8 mouse cellular contexts compared by ENCODE assay signal in genomic region chr6:118561225-118561624, GRCm38 (mm10). TPM values are rescaled to one million over a fixed set of nuclear protein-coding genes. Genes with fewer than 3 reads are reported as not detected.
A peak's percentile ranks its signal among the peaks of the same experiment; 100 is the strongest.
DNase-seq lines count a peak whose midpoint lies in the region; ATAC-seq lines count a peak whose summit lies in the region.

No protein-coding gene starts in this region.

- H3K36me3 ChIP-seq in lung, embryonic 15.5 days, result peaks cover 23% of the 10 kb centered on the region
- H3K36me3 ChIP-seq in embryonic facial prominence, embryonic 15.5 days, result peaks cover 21% of the 10 kb centered on the region
- H3K36me3 ChIP-seq in limb, embryonic 10.5 days, result peaks cover 33% of the 10 kb centered on the region
- H3K36me3 ChIP-seq in neural tube, embryonic 15.5 days, result peaks cover 22% of the 10 kb centered on the region

- H3K4me3 ChIP-seq in lung, embryonic 15.5 days, result peak overlapping the region; percentile 84
- peak overlapping the region; percentile 76 for H3K4me3 ChIP-seq in embryonic facial prominence, embryonic 15.5 days (replicated peaks)
- H3K4me3 ChIP-seq in limb, embryonic 10.5 days, result peak overlapping the region; percentile 71
- H3K4me3 ChIP-seq in neural tube, embryonic 15.5 days (replicated peaks), result peak overlapping the region; percentile 70

- peak overlapping the region; percentile 92 for H3K4me2 ChIP-seq in lung, embryonic 15.5 days
- peak overlapping the region; percentile 91 for H3K4me2 ChIP-seq in embryonic facial prominence, embryonic 15.5 days (replicated peaks)
- H3K4me2 ChIP-seq in neural tube, embryonic 15.5 days, result peak overlapping the region; percentile 89

- H3K27me3 ChIP-seq in lung, embryonic 15.5 days, result no peaks in the 10 kb centered on the region
- no peaks in the 10 kb centered on the region for H3K27me3 ChIP-seq in embryonic facial prominence, embryonic 15.5 days
- H3K27me3 ChIP-seq in limb, embryonic 10.5 days (ENCODE audit: low read depth, poor library complexity, severe bottlenecking), result no peaks in the 10 kb centered on the region
- H3K27me3 ChIP-seq in neural tube, embryonic 15.5 days (replicated peaks), result no peaks in the 10 kb centered on the region

- ATAC-seq in lung, embryonic 15.5 days (ENCODE audit: borderline replicate concordance, extremely low read depth, low FRiP score, low TSS enrichment), result no peak
- ATAC-seq in embryonic facial prominence, embryonic 15.5 days (ENCODE audit: insufficient number of reproducible peaks, low FRiP score, low TSS enrichment, low read depth), result no peak
- ATAC-seq in neural tube, embryonic 15.5 days (ENCODE audit: low FRiP score), result no peak

- WGBS in lung, embryonic 15.5 days, result 75% methylated on average over 8 of the region's 8 CpGs
- 73% methylated on average over 8 of the region's 8 CpGs for WGBS in embryonic facial prominence, embryonic 15.5 days
- WGBS in limb, embryonic 10.5 days, result 86% methylated on average over 8 of the region's 8 CpGs
- WGBS in neural tube, embryonic 15.5 days, result 85% methylated on average over 8 of the region's 8 CpGs

- peak overlapping the region; percentile 81 for H3K9ac ChIP-seq in lung, embryonic 15.5 days
- peak overlapping the region; percentile 76 for H3K9ac ChIP-seq in embryonic facial prominence, embryonic 15.5 days
- H3K9ac ChIP-seq in neural tube, embryonic 15.5 days (replicated peaks), result peak overlapping the region; percentile 77

- H3K4me1 ChIP-seq in lung, embryonic 15.5 days, result peaks cover 22% of the 10 kb centered on the region; the same call in 1 of the 2 replicates
- H3K4me1 ChIP-seq in embryonic facial prominence, embryonic 15.5 days, result peaks cover 27% of the 10 kb centered on the region
- peaks cover 33% of the 10 kb centered on the region for H3K4me1 ChIP-seq in limb, embryonic 10.5 days
- peaks cover 38% of the 10 kb centered on the region for H3K4me1 ChIP-seq in neural tube, embryonic 15.5 days

- no peaks in the 10 kb centered on the region for H3K9me3 ChIP-seq in lung, embryonic 15.5 days
- H3K9me3 ChIP-seq in embryonic facial prominence, embryonic 15.5 days (replicated peaks), result no peaks in the 10 kb centered on the region
- no peaks in the 10 kb centered on the region for H3K9me3 ChIP-seq in limb, embryonic 10.5 days (replicated peaks)
- H3K9me3 ChIP-seq in neural tube, embryonic 15.5 days (replicated peaks), result no peaks in the 10 kb centered on the region

- H3K27ac ChIP-seq in lung, embryonic 15.5 days, result no peak overlapping the region
- no peak overlapping the region for H3K27ac ChIP-seq in embryonic facial prominence, embryonic 15.5 days (replicated peaks)
- H3K27ac ChIP-seq in limb, embryonic 10.5 days, result peak overlapping the region; percentile 88
- H3K27ac ChIP-seq in neural tube, embryonic 15.5 days (replicated peaks), result peak overlapping the region; percentile 88

- DNase-seq in lung, postnatal 10 days, result no peak
- DNase-seq in limb, embryonic 10.5 days (ENCODE audit: low spot score), result no peak
- no peak for DNase-seq in gastrocnemius, postnatal 10 days
- no peak for DNase-seq in cerebellum, adult 9-11 months
- no peak for DNase-seq in T-cell, adult 2 months (ENCODE audit: low spot score)

RNA-seq across cellular contexts. Expression of gene Ankrd26, which starts 0.8 kb away (rescaled TPM):
- 12.4 and 15.2 TPM in 2 replicates for polyA plus RNA-seq in lung, embryonic 15.5 days (2015; fragmentation: Nextera tagmentation; extraction: Ambion mirVana)
- polyA plus RNA-seq in embryonic facial prominence, embryonic 15.5 days (2015; fragmentation: Nextera tagmentation; extraction: Ambion mirVana), result 10.8 and 12.0 TPM in 2 replicates
- 13.8 and 18.5 TPM in 2 replicates for polyA plus RNA-seq in limb, embryonic 10.5 days (2016; fragmentation: Nextera tagmentation; extraction: Ambion mirVana)
- 15.6 and 19.4 TPM in 2 replicates for polyA plus RNA-seq in neural tube, embryonic 15.5 days (2015; fragmentation: Nextera tagmentation; extraction: Ambion mirVana)
- 1 to 10 TPM; 1.6 to 2.9 TPM for total RNA-seq in gastrocnemius, postnatal 10 days (2021)

Comparison
In these comparisons a context has a peak if more than half of its experiments do, and no peak if none do; other contexts are left out.
1. H3K27ac ChIP-seq: peak in limb, embryonic 10.5 days (single experiment) and neural tube, embryonic 15.5 days (single experiment); none in lung, embryonic 15.5 days (single experiment) and embryonic facial prominence, embryonic 15.5 days (single experiment).
2. Peak in every context shown above with its lines, with median percentiles within 50 percentile points of each other: H3K4me2 ChIP-seq, H3K4me3 ChIP-seq and H3K9ac ChIP-seq.